Mouse (Mus musculus): ENCODE data around the gene Wnk1. TPM values are rescaled to one million over a fixed set of nuclear protein-coding genes. Genes with fewer than 3 reads are reported as not detected.

Gene Wnk1
- polyA plus RNA-seq, 1 experiment: 288 TPM

DNA sequence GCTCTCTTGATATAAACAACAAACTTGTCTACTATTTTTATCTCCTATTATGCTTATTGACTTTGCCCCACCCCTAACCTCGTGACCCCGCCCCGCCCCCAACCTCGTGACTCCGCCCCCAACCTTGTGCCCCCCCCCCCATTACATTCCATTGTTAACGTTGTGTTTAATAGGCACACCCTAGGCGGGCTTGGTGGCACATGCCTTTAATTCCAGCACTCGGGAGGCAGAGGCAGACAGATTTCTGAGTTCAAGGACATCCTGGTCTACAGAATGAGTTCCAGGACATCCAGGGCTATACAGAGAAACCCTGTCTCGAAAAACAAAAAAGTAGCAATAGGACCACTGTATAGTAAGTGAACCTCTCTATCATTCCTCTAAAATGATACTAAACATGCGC, 41.1 kb upstream of the Wnk1 start:
- no peak for DNase-seq
- WGBS: 84% methylated on average over 10 of the region's 10 CpGs
- Histone ChIP-seq H3K4me1 (ENCODE audit: control insufficient read depth, insufficient read depth, low read length) (no peaks in the 10 kb centered on the region), H3K4me3 (replicated peaks; ENCODE audit: insufficient read depth, low read depth, low read length) (no peak overlapping the region), H3K27ac (ENCODE audit: insufficient read depth, low read length) (no peak overlapping the region), H3K27me3 (ENCODE audit: control insufficient read depth, insufficient read depth, low read length) (no peaks in the 10 kb centered on the region)
- no peak for TF ChIP-seq CTCF (IDR thresholded peaks at IDR 0.05; ENCODE audit: borderline replicate concordance, insufficient read depth, low read depth, low read length)
- no peak for TF ChIP-seq POLR2A (IDR thresholded peaks at IDR 0.05; ENCODE audit: borderline replicate concordance, insufficient read depth, low read length)

DNA sequence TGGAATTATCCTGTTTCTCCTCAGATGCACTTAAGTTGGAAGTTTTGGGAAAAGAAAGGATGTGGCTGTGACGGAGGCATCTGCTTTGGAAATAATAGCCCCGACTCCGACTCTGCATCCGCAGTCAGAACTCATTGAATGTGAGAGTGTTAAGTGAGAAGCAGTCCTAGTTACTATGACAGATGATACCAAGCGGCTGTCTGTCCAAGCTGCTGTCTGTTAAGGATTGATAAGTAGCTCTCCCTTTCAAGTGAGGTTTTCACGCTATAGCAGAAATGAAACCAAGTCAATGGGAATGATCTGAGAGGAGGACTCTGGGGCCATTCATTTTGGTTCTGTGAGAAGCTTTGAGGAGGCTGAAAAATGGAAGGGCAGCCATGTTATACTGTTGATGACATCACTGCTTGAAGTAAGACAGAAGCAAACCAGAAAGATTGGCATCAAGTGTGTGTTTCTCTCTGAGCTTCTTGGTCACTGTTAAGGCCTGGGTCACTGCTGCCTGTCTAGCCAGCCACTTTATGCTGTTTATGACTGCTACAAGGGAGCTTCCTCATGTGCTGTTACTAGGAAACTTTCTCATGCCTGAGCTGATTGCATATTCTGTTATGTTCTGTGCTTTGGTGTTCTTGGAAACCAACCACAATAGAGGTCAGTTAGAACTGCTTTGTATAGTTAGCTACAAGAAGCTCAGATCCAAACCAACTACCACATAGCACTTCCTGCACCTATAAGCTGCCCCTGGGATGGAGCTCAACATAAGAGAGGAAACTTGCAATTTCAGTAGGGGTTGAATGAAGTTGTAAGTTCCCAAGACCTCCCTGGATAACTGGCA, 38.4 kb upstream of the Wnk1 start:
- Histone ChIP-seq H3K27ac (ENCODE audit: insufficient read depth, low read length) (no peak overlapping the region), H3K4me1 (ENCODE audit: control insufficient read depth, insufficient read depth, low read length) (no peaks in the 10 kb centered on the region), H3K4me3 (replicated peaks; ENCODE audit: insufficient read depth, low read depth, low read length) (no peak overlapping the region), H3K27me3 (ENCODE audit: control insufficient read depth, insufficient read depth, low read length) (no peaks in the 10 kb centered on the region)
- TF ChIP-seq POLR2A (IDR thresholded peaks at IDR 0.05; ENCODE audit: borderline replicate concordance, insufficient read depth, low read length): no peak
- no peak for TF ChIP-seq CTCF (IDR thresholded peaks at IDR 0.05; ENCODE audit: borderline replicate concordance, insufficient read depth, low read depth, low read length)
- WGBS: 91% methylated on average over 6 of the region's 6 CpGs
- DNase-seq: no peak

DNA sequence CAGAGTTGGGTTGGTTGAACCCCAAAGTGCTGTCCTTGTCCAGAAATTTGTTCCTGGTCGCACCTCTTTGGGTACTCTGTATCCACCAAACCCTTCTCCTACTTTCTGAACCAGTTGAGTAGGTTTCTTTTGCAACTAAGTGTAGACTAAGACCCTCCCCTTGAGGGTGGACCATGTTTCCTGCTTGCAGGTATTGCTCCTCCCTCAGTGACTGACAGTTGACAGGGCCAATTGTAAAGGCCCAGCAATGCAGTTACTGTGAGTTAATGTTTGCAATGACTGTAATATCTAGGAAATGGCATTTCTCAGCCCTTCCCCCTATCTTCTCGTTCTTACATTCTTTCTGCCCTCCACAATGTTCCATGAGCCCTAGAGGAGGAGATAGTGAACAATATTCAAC, 34.2 kb upstream of the Wnk1 start:
- DNase-seq: no peak
- WGBS: 89% methylated on average over 2 of the region's 2 CpGs
- Histone ChIP-seq H3K27ac (ENCODE audit: insufficient read depth, low read length) (no peak overlapping the region), H3K4me3 (replicated peaks; ENCODE audit: insufficient read depth, low read depth, low read length) (no peak overlapping the region), H3K27me3 (ENCODE audit: control insufficient read depth, insufficient read depth, low read length) (no peaks in the 10 kb centered on the region), H3K4me1 (ENCODE audit: control insufficient read depth, insufficient read depth, low read length) (no peaks in the 10 kb centered on the region)
- TF ChIP-seq POLR2A (IDR thresholded peaks at IDR 0.05; ENCODE audit: borderline replicate concordance, insufficient read depth, low read length) (no peak), CTCF (IDR thresholded peaks at IDR 0.05; ENCODE audit: borderline replicate concordance, insufficient read depth, low read depth, low read length) (no peak)

DNA sequence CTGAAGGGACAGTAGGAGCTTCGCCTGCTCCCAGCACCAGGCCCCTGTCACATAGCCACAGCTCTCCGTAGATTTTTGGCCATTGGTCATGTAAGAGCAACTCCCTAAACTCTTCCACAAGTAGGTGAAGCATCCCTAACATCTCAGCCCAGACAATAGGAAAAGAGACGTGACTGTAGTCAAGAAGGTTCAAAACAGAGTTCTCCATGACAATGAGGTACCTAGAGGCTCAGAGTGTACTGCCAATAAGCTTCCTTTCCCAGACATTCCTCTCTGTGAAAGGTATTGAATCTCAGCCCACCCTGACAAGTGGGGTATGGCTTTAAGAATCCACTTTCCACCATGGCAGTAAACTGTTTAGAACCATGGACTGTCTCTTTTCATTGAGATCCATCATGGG, 31.1 kb upstream of the Wnk1 start:
- WGBS: 87% methylated on average over 3 of the region's 3 CpGs
- DNase-seq: no peak

DNA sequence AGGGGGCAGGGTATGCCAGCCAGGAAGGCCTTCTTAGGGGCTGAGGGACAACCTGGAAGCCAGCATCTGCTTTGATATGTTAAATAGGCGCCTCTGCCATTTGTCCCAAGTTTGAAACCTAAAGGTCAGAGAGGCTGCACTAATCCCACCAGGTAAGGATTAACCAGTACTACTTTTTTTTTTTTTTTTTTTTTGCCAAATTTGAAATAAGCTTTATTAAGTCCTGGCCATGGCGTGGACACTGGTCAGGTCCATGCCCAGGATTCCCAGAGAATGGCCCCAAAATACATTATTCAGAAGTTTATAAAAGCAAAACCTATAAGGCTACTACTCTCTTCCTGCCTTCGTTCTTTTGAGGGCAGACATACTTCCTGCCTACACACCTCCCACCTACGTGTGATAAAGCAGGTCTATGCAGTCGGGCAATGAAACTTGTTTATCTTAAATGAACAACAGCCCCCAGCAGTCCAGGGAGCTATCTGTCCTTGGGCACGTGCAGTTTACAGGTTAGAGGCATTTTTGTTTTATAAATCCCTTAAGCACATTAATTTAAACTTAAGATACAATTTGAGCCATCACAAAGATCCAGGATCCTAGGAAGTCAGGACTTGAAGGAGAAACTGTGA, 27.2 kb upstream of the Wnk1 start:
- no peak for DNase-seq
- Histone ChIP-seq H3K4me3 (replicated peaks; ENCODE audit: insufficient read depth, low read depth, low read length) (no peak overlapping the region), H3K4me1 (ENCODE audit: control insufficient read depth, insufficient read depth, low read length) (no peaks in the 10 kb centered on the region), H3K27me3 (ENCODE audit: control insufficient read depth, insufficient read depth, low read length) (no peaks in the 10 kb centered on the region), H3K27ac (ENCODE audit: insufficient read depth, low read length) (no peak overlapping the region)
- TF ChIP-seq POLR2A (IDR thresholded peaks at IDR 0.05; ENCODE audit: borderline replicate concordance, insufficient read depth, low read length): no peak
- no peak for TF ChIP-seq CTCF (IDR thresholded peaks at IDR 0.05; ENCODE audit: borderline replicate concordance, insufficient read depth, low read depth, low read length)
- 79% methylated on average over 6 of the region's 6 CpGs for WGBS

More for the DNA sequence above, 31.1 kb upstream of the Wnk1 start:
- Histone ChIP-seq H3K27ac (ENCODE audit: insufficient read depth, low read length) (no peak overlapping the region), H3K4me3 (replicated peaks; ENCODE audit: insufficient read depth, low read depth, low read length) (no peak overlapping the region), H3K27me3 (ENCODE audit: control insufficient read depth, insufficient read depth, low read length) (no peaks in the 10 kb centered on the region), H3K4me1 (ENCODE audit: control insufficient read depth, insufficient read depth, low read length) (no peaks in the 10 kb centered on the region)
- no peak for TF ChIP-seq CTCF (IDR thresholded peaks at IDR 0.05; ENCODE audit: borderline replicate concordance, insufficient read depth, low read depth, low read length)
- no peak for TF ChIP-seq POLR2A (IDR thresholded peaks at IDR 0.05; ENCODE audit: borderline replicate concordance, insufficient read depth, low read length)

DNA sequence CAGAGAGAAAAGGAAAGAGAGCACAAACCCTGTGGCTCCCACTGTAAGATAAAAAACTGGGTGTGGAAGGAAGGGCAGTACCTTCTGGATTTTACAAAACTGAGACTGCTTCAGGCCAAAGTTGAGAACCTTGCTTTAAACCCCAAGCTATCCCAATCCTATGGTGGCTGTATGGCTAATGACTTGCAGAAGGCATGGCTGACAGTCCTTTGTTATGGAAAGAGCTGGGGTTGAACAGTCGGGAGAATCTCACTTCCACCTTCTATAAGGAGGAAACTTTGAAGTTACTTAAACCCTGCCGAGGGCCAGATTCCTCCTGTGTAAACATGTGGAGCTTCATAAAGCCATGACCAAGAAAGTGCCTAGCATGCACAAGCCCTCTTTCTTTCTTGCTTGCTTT, 26.2 kb upstream of the Wnk1 start:
- Histone ChIP-seq H3K27me3 (ENCODE audit: control insufficient read depth, insufficient read depth, low read length) (no peaks in the 10 kb centered on the region), H3K27ac (ENCODE audit: insufficient read depth, low read length) (no peak overlapping the region), H3K4me1 (ENCODE audit: control insufficient read depth, insufficient read depth, low read length) (no peaks in the 10 kb centered on the region), H3K4me3 (replicated peaks; ENCODE audit: insufficient read depth, low read depth, low read length) (no peak overlapping the region)
- no peak for TF ChIP-seq POLR2A (IDR thresholded peaks at IDR 0.05; ENCODE audit: borderline replicate concordance, insufficient read depth, low read length)
- TF ChIP-seq CTCF (IDR thresholded peaks at IDR 0.05; ENCODE audit: borderline replicate concordance, insufficient read depth, low read depth, low read length): no peak
- no peak for DNase-seq
- 50% methylated on average over 2 of the region's 2 CpGs for WGBS

DNA sequence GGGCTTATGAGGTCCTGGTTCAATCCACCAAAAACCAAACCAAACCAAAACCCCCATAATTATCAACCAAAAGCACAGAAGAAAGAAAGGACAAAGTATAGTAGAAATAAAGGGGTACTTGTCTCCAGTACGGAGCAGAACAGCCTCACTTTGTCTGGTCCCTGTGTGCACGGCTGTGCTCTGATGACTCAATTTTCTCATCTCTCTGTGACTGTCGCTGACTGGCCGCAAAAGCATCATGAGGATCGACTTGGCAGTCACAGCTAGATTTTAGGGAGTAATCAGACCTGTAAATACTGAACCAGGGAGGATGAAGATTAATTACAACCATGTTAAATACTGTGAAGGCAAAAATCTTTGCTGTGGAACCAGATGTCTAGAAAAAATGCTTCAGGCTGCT, 24.5 kb upstream of the Wnk1 start:
- peak in 1 of 2 experiments; percentile 3 for DNase-seq
- Histone ChIP-seq H3K27ac (ENCODE audit: insufficient read depth, low read length) (peak overlapping the region; percentile 39; the same call in 1 of the 2 replicates), H3K4me1 (ENCODE audit: control insufficient read depth, insufficient read depth, low read length) (no peaks in the 10 kb centered on the region), H3K4me3 (replicated peaks; ENCODE audit: insufficient read depth, low read depth, low read length) (no peak overlapping the region), H3K27me3 (ENCODE audit: control insufficient read depth, insufficient read depth, low read length) (no peaks in the 10 kb centered on the region)
- no peak for TF ChIP-seq POLR2A (IDR thresholded peaks at IDR 0.05; ENCODE audit: borderline replicate concordance, insufficient read depth, low read length)
- WGBS: 71% methylated on average over 5 of the region's 5 CpGs

Data from cerebellum, adult 2 months (tissue).